Mouse (Mus musculus) liver, adult 10 weeks (tissue): ENCODE data around the gene Acvrl1. TPM values are rescaled to one million over a fixed set of nuclear protein-coding genes. Genes with fewer than 3 reads are reported as not detected.

Experiments used
- polyA plus RNA-seq: library from polyadenylated mRNA; stranded (reverse); fragments of 350-450 nt; fragmentation: Illumina TruSeq; extraction: RNeasy Lipid Tissue Mini Kit (QIAGEN cat#74804); gene quantifications from one replicate; pipeline ENCODE4 v1.2.3, GENCODE M21; 2014; ENCODE audit warnings: low read depth, low replicate concordance

The Acvrl1 gene
- polyA plus RNA-seq: 0.24 TPM

DNA sequence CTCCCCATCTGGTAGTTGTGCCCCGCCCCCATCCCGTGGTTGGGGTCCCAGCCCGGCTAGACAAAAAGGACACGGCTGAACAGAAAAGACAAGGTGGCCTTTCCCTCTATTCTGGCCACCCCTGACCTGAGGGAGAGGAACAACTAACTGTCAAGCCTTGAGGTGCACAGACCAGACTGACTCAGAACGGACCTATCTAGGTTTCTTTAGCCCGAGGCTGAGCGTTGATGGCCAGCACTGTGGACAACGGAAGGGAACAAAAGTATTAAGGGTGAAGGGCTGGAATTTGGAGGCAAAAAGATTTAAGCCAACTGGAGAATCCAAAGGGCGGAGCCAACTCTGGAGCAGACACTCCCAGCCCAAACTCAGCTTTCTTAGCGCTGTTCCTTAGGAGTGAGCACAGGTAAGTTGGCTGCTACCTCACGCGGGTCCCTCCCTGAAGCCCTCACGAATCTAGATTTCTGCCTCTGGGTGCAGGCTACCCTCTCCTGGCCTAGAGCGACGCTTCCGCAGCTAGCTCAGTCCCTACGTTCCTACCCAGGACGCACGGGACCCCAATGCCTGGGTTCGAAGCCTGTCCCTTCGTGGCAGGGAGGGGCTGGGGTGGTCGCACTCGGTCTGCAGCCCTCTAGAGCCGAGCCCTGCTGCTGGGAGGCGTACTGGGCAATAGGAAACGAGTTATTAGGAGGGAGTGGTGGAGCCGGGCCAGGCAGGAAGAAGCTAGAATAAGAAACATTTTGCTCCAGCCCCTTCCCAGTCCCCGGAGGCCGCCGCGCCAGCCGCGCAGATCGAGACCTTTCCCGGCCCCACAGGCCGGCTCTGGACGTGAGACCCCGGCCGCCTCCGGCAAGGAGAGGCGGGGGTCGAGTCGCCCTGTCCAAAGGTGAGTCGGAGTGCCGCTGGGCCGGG lies at the start of gene Acvrl1:
Gene Acvrl1 (plus strand): TSS at position 342 of the 909 bp plus-strand sequence.

DNA sequence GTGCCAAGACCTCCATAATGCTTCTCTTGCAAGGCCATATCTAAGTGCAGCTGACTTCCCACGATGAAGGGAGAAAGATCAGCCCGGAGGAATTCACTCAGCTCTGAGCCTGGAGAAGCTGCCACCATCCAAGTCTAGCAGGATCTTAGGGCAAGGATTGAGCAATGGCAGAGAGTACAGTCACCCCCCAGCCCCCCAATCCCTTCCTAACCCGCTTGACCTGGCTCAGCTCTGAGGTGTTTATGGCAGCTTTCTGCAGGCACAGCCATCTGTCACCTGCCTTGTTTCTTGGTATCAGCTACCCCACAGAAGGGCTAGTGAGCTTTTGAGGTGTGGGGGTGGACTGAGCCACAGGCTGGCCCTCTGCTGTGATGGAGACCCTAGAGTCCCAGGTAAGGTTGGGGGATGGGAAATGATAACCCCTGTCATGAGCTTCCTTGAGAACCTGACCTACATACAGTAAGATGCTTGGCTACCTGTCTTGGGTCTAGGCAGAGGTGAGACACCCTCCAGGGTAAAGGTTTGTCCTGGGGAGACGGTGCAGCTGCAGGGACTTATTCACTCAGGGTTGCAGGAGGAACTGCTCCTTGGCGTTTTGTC lies 12.7 kb upstream of the Acvrl1 start, which contains the start of gene Ankrd33:
Gene Ankrd33 (plus strand): TSS at position 245 of the 600 bp plus-strand sequence.

DNA sequence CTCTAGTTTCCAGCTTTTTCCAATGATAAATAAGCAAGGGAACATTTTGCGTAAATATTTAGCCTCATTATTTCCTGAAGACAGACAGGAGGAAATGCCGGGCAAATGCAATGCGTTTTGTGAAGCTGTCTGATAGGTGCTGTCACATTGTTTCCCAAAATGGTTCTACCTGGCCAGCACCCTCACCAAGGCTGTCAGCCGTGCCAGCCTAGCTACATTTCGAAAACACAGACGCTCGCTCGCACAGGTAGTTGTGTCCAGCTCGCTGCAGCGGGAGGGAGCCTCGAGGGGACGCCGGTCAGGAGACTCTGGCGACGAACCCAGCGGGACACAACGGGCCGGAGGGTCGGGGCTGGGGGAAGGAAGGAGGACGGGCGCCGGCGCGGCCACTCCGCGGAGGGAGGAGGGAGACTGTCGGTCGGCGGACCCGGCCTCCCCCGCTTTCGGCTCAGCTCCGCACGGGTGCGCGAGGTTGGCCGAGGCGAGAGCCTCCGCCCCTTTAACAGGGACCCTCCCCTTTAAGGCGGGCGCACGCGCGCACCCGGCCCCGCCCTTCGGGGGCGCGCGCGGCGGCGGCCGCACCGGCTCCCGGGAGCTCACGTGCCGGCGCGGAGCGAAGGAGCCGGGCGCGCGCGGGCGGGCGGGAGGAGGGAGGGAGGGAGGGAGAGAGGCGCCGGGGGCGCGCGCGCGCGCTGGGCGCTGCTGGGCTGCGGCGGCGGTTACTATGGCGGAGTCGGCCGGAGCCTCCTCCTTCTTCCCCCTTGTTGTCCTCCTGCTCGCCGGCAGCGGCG lies 45.3 kb downstream of the Acvrl1 start, which contains the start of gene Acvr1b:
Gene Acvr1b (plus strand): TSS at position 647 of the 791 bp plus-strand sequence.

Other genes starting within 250 kb of the Acvrl1 start
- gene Gm47841, start 81.1 kb upstream of the Acvrl1 start, polyA plus RNA-seq: not detected
- 1.4 TPM for gene Fignl2, start 50.0 kb upstream of the Acvrl1 start, polyA plus RNA-seq
- gene Ankrd33, start 12.8 kb upstream of the Acvrl1 start, polyA plus RNA-seq: not detected
- 3.3 TPM for gene Acvr1b, start 45.5 kb downstream of the Acvrl1 start, polyA plus RNA-seq
- gene Grasp, start 95.7 kb downstream of the Acvrl1 start, polyA plus RNA-seq: not detected
- gene Nr4a1, start 125.7 kb downstream of the Acvrl1 start, polyA plus RNA-seq: 6.3 TPM
- 1.5 TPM for gene Atg101, start 155.8 kb downstream of the Acvrl1 start, polyA plus RNA-seq
- gene 6030408B16Rik, start 164.7 kb downstream of the Acvrl1 start, polyA plus RNA-seq: not detected
- gene Krt80, start 241.6 kb downstream of the Acvrl1 start, polyA plus RNA-seq: not detected